Mouse (Mus musculus) MEL (cell line): ENCODE measurements at regions not wholly inside any gene's neighbourhood (a gene's known extent, or its start where the extent isn't known, plus 50 kb on each side); places are given as distances from the start of the nearest gene placed in this dataset.

Experiments
- DNase-seq: peaks from one replicate; pipeline ENCODE4 v3.0.0; 2011; ENCODE audit warnings: low read depth, low spot score
- H3K27ac ChIP-seq: 2 replicates; pipeline ENCODE4 v1.5.1; 2012; ENCODE audit warnings: low read depth, mild to moderate bottlenecking, control low read depth, low read length, moderate library complexity; ENCODE audit not compliant: control insufficient read depth
- H3K27me3 ChIP-seq, 2 experiments: fragments of 150-350 bp in 1 of 2; sonication (generic) in 1 of 2; 2 replicates each; pipeline ENCODE4 v1.6.1; 2012; ENCODE audit warnings: low read length in 2 of 2, mild to moderate bottlenecking in 2 of 2, improper control_type of control experiment in 1 of 2, moderate library complexity in 1 of 2; ENCODE audit not compliant: insufficient read depth in 2 of 2, control insufficient read depth in 1 of 2
- H3K36me3 ChIP-seq, 2 experiments: 2 replicates each; pipeline ENCODE4 v1.6.1; 2012 to 2014; ENCODE audit warnings: low read length in 2 of 2, improper control_type of control experiment in 1 of 2, inconsistent platforms in 1 of 2, mild to moderate bottlenecking in 1 of 2; ENCODE audit not compliant: insufficient read depth in 2 of 2, control insufficient read depth in 1 of 2
- H3K4me1 ChIP-seq, 2 experiments: fragments of 150-350 bp in 1 of 2; sonication (generic) in 1 of 2; 2 replicates each; pipeline ENCODE4 v1.6.1; 2012; ENCODE audit warnings: low read length in 2 of 2, improper control_type of control experiment in 1 of 2, mild to moderate bottlenecking in 1 of 2; ENCODE audit not compliant: insufficient read depth in 2 of 2, control insufficient read depth in 1 of 2
- H3K4me3 ChIP-seq, 2 experiments: fragments of 150-350 bp in 1 of 2; sonication (generic) in 1 of 2; 2 replicates each; pipeline ENCODE4 v1.5.1; 2012; ENCODE audit warnings: low read depth in 2 of 2, low read length in 2 of 2, mild to moderate bottlenecking in 2 of 2, moderate library complexity in 2 of 2, control low read depth in 1 of 2, improper control_type of control experiment in 1 of 2; ENCODE audit not compliant: control insufficient read depth in 1 of 2, insufficient read depth in 1 of 2
- H3K79me2 ChIP-seq: 2 replicates; pipeline ENCODE4 v1.6.1; 2012; ENCODE audit warnings: mild to moderate bottlenecking, low read length, moderate library complexity; ENCODE audit not compliant: control insufficient read depth, poor library complexity, insufficient read depth
- H3K9ac ChIP-seq: 2 replicates; pipeline ENCODE4 v1.6.1; 2012; ENCODE audit warnings: low read depth, mild to moderate bottlenecking, control low read depth, low read length, moderate library complexity; ENCODE audit not compliant: control insufficient read depth, poor library complexity, severe bottlenecking
- H3K9me3 ChIP-seq: fragments of 150-350 bp; sonication (generic); replicated peaks from 2 replicates; pipeline ENCODE4 v1.6.1; 2012; ENCODE audit warnings: mild to moderate bottlenecking, low read length, improper control_type of control experiment, moderate library complexity; ENCODE audit not compliant: insufficient read depth
- BHLHE40 ChIP-seq: IDR thresholded peaks from 2 replicates; pipeline ENCODE4 v1.6.1; 2012; ENCODE audit warnings: low read depth, mild to moderate bottlenecking, inconsistent platforms, low read length, improper control_type of control experiment, borderline replicate concordance
- CHD2 ChIP-seq: IDR thresholded peaks from 2 replicates; pipeline ENCODE4 v1.6.1; 2011; ENCODE audit warnings: low read length, improper control_type of control experiment
- CTCF ChIP-seq, 3 experiments: IDR thresholded peaks in 2 of 3; conservative IDR thresholded peaks in 1 of 3; 2 replicates each; pipeline ENCODE4 v1.5.1; 2011 to 2012; ENCODE audit warnings: low read length in 3 of 3, low read depth in 2 of 3, mild to moderate bottlenecking in 2 of 3, improper control_type of control experiment in 1 of 3, inconsistent platforms in 1 of 3, mixed read lengths in 1 of 3, moderate library complexity in 1 of 3; ENCODE audit not compliant: control insufficient read depth in 1 of 3, insufficient read depth in 1 of 3, poor library complexity in 1 of 3, severe bottlenecking in 1 of 3
- E2F4 ChIP-seq: IDR thresholded peaks from 2 replicates; pipeline ENCODE4 v1.6.1; 2011; ENCODE audit warnings: low read depth, low read length, improper control_type of control experiment, borderline replicate concordance
- ELF1 ChIP-seq: IDR thresholded peaks from 2 replicates; pipeline ENCODE4 v1.6.1; 2014; ENCODE audit warnings: low read depth, mild to moderate bottlenecking, inconsistent platforms, low read length, improper control_type of control experiment, moderate library complexity
- ETS1 ChIP-seq: IDR thresholded peaks from 2 replicates; pipeline ENCODE4 v1.6.1; 2012; ENCODE audit warnings: low read depth, mild to moderate bottlenecking, inconsistent platforms, low read length, improper control_type of control experiment, moderate library complexity
- JUND ChIP-seq: IDR thresholded peaks from 2 replicates; pipeline ENCODE4 v1.6.1; 2011; ENCODE audit warnings: low read depth, mild to moderate bottlenecking, improper control_type of control experiment, low read length
- KAT2A ChIP-seq: conservative IDR thresholded peaks from 2 replicates; pipeline ENCODE4 v1.6.1; 2012; ENCODE audit warnings: low read depth, low read length, improper control_type of control experiment, inconsistent platforms
- MAFK ChIP-seq: IDR thresholded peaks from 2 replicates; pipeline ENCODE4 v1.6.1; 2011; ENCODE audit warnings: low read depth, mild to moderate bottlenecking, low read length, improper control_type of control experiment, borderline replicate concordance
- MAZ ChIP-seq: IDR thresholded peaks from 2 replicates; pipeline ENCODE4 v1.6.1; 2012; ENCODE audit warnings: low read depth, mild to moderate bottlenecking, inconsistent platforms, low read length, improper control_type of control experiment
- MEF2A ChIP-seq: IDR thresholded peaks from 2 replicates; pipeline ENCODE4 v1.6.1; 2014; ENCODE audit warnings: low read depth, mild to moderate bottlenecking, inconsistent platforms, low read length, improper control_type of control experiment; ENCODE audit not compliant: poor library complexity, insufficient replicate concordance, severe bottlenecking; ENCODE audit errors: extremely low read depth
- MYB ChIP-seq: IDR thresholded peaks from 2 replicates; pipeline ENCODE4 v1.6.1; 2011; ENCODE audit warnings: mild to moderate bottlenecking, low read depth, low read length, improper control_type of control experiment
- MYC ChIP-seq: IDR thresholded peaks from 2 replicates; pipeline ENCODE4 v1.6.1; 2011; ENCODE audit warnings: low read depth, mild to moderate bottlenecking, low read length, improper control_type of control experiment, moderate library complexity
- NELFE ChIP-seq: IDR thresholded peaks from 2 replicates; pipeline ENCODE4 v1.6.1; 2011; ENCODE audit warnings: low read depth, low read length, improper control_type of control experiment
- NRF1 ChIP-seq: IDR thresholded peaks from 2 replicates; pipeline ENCODE4 v1.6.1; 2014; ENCODE audit warnings: low read depth, mild to moderate bottlenecking, inconsistent platforms, low read length, improper control_type of control experiment, moderate library complexity; ENCODE audit not compliant: poor library complexity, insufficient read depth, severe bottlenecking
- POLR2AphosphoS2 ChIP-seq: IDR thresholded peaks from 2 replicates; pipeline ENCODE4 v1.6.1; 2011; ENCODE audit warnings: low read length, improper control_type of control experiment
- RAD21 ChIP-seq: IDR thresholded peaks from 2 replicates; pipeline ENCODE4 v1.6.1; 2011; ENCODE audit warnings: mild to moderate bottlenecking, low read depth, low read length, improper control_type of control experiment
- RCOR1 ChIP-seq: IDR thresholded peaks from 2 replicates; pipeline ENCODE4 v1.6.1; 2012; ENCODE audit warnings: low read depth, mild to moderate bottlenecking, inconsistent platforms, low read length, improper control_type of control experiment
- SIN3A ChIP-seq: IDR thresholded peaks from 2 replicates; pipeline ENCODE4 v1.6.1; 2012; ENCODE audit warnings: low read length, improper control_type of control experiment, inconsistent platforms
- SMC3 ChIP-seq: IDR thresholded peaks from 2 replicates; pipeline ENCODE4 v1.6.1; 2011; ENCODE audit warnings: low read depth, low read length, improper control_type of control experiment
- TAL1 ChIP-seq: IDR thresholded peaks from 2 replicates; pipeline ENCODE4 v1.6.1; 2012; ENCODE audit warnings: mild to moderate bottlenecking, inconsistent platforms, low read length, moderate library complexity, mixed read lengths
- TBP ChIP-seq: IDR thresholded peaks from 2 replicates; pipeline ENCODE4 v1.8.0; 2011; ENCODE audit warnings: low read depth, low read length, improper control_type of control experiment
- TCF12 ChIP-seq: IDR thresholded peaks from 2 replicates; pipeline ENCODE4 v1.6.1; 2014; ENCODE audit warnings: low read depth, mild to moderate bottlenecking, inconsistent platforms, low read length, improper control_type of control experiment, moderate library complexity
- UBTF ChIP-seq: IDR thresholded peaks from 2 replicates; pipeline ENCODE4 v1.6.1; 2012; ENCODE audit warnings: low read depth, mild to moderate bottlenecking, inconsistent platforms, low read length, improper control_type of control experiment, moderate library complexity, borderline replicate concordance; ENCODE audit not compliant: insufficient read depth
- ZMIZ1 ChIP-seq: IDR thresholded peaks from 2 replicates; pipeline ENCODE4 v1.6.1; 2012; ENCODE audit warnings: low read depth, mild to moderate bottlenecking, inconsistent platforms, low read length, improper control_type of control experiment, moderate library complexity
- ZNF384 ChIP-seq: IDR thresholded peaks from 2 replicates; pipeline ENCODE4 v1.6.1; 2012; ENCODE audit warnings: low read depth, mild to moderate bottlenecking, inconsistent platforms, low read length, improper control_type of control experiment

- H3K4me1 ChIP-seq, result no peaks in the 10 kb centered on the region
- no peak overlapping the region for H3K4me3 ChIP-seq
- H3K9me3 ChIP-seq, result no peaks in the 10 kb centered on the region
- H3K79me2 ChIP-seq, result no peaks in the 10 kb centered on the region
- H3K27ac ChIP-seq, result no peak overlapping the region
- H3K36me3 ChIP-seq, result no peaks in the 10 kb centered on the region
- no peak overlapping the region for H3K9ac ChIP-seq
- DNase-seq, result no peak
- H3K27me3 ChIP-seq, result no peaks in the 10 kb centered on the region
- TF ChIP-seq MYB (no peak), KAT2A (no peak), RAD21 (no peak), NELFE (no peak), ZNF384 (no peak), CHD2 (no peak), MAFK (no peak), ETS1 (no peak), RCOR1 (no peak), MEF2A (no peak), NRF1 (no peak), UBTF (no peak), MYC (no peak), ELF1 (no peak)
Observed at GRCm38 (mm10) chr4:127444056-127444455, 86.1 kb upstream of the Gjb5 start.

DNA sequence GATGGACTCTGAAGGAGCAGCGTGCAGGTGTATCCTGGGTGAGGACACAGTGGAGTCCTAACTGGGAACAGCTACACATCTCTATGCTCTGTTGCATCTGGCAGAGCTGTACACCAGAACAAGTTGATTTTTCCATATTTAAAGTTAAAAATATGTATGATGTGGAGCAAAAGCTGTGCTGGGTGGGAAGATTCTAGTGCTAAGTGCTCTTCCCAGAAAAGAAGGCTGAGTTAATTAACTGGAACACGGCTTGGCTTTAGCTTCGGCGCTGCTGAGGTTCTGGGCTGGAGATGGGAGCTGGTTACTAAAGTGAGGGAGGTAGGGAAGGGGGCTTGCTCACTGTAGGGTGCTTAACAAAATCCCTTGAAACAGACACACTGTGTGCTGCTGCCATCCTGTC lies 84.0 kb upstream of the Gjb5 start:
- no peak for TF ChIP-seq TAL1
- TF ChIP-seq POLR2AphosphoS2, result no peak
- TF ChIP-seq CTCF (IDR thresholded peaks at IDR 0.05 in 2 of 3, conservative IDR thresholded peaks at IDR 0.05 in 1 of 3; ENCODE audit: control insufficient read depth in 1 of 3, insufficient read depth in 1 of 3, low read depth in 2 of 3, low read length in 3 of 3, poor library complexity in 1 of 3, severe bottlenecking in 1 of 3), result no peak
- no peak for TF ChIP-seq KAT2A
- no peak for TF ChIP-seq CHD2
- no peak for TF ChIP-seq SIN3A
- TF ChIP-seq BHLHE40, result no peak
- no peak for TF ChIP-seq JUND
- TF ChIP-seq TBP, result no peak
- TF ChIP-seq MAZ, result no peak
- no peak for TF ChIP-seq UBTF
- TF ChIP-seq RCOR1, result no peak
- no peak for TF ChIP-seq TCF12
- no peak for TF ChIP-seq SMC3
- no peak for TF ChIP-seq MYC
- TF ChIP-seq E2F4, result no peak
- no peak for TF ChIP-seq ZMIZ1
- no peak for TF ChIP-seq NELFE
- Histone ChIP-seq H3K27me3 (no peaks in the 10 kb centered on the region), H3K4me3 (no peak overlapping the region), H3K79me2 (no peaks in the 10 kb centered on the region), H3K36me3 (no peaks in the 10 kb centered on the region), H3K9me3 (no peaks in the 10 kb centered on the region), H3K9ac (no peak overlapping the region), H3K27ac (no peak overlapping the region), H3K4me1 (no peaks in the 10 kb centered on the region)
- DNase-seq, result no peak
